Mouse (Mus musculus) thymus, postnatal 36 days (tissue): ENCODE data around the gene Ctdsp2.

Experiments used
- DNase-seq, 2 experiments: peaks; one replicate each; pipeline ENCODE4 v3.0.0; 2022; ENCODE audit warnings: mixed read lengths in 2 of 2

Ctdsp2 gene

DNA sequence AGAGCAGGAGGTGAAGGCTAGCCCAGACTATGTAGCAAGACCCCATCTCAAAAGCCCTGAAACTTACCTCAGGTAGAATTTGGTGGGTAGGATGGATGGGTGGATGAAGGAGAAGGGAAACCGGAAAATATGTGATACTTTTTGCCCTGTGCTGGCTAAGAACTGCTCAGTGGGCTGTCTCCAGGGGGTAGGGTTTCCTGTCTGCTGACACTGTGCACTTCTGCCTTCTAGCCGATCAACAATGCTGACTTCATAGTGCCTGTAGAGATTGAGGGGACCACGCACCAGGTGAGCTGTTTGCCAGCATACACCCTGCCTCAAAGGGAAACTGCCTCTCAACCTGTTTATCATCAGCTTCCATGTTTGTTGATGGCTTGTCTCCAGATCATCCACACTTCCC lies 15.1 kb downstream of the Ctdsp2 start:
- no peak for DNase-seq

DNA sequence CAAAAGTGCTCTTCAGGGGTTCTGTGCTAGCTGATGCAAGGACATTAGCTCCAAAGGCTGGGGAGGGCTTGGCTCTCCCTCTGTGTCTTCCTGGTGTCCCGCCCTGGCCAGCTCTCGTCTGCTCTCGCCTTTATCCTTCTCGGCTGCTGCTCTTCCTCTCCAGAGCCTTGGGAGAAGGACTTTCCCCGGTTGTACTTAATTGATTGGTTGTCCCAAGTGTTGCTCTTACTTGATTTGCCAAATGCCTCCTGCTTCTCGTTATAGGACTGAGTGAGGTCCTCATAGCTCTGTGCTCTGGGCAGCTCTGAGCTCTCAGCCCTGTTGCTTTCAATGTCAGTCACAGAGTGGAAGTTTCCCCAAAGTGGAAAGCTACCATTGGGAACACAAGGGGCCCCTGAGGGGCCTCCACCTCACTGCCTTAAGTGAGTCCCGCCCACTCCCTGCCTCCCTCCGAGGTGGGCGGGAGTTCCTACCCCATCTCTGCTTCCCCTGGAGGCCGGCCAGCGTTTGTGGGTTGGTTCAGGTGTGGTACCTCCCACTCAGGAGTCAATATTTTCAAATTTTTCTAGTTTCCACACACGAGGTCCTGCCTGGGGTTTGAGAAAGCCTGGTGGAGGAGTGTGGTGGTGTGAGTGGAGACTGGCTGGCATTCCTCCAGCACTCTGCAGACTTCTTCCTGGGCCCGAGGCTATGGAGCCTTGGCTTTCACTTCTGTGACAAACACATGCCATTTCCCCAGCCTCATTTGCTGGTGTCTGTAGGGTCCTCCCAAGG lies 19.0 kb downstream of the Ctdsp2 start:
- no peak for DNase-seq

DNA sequence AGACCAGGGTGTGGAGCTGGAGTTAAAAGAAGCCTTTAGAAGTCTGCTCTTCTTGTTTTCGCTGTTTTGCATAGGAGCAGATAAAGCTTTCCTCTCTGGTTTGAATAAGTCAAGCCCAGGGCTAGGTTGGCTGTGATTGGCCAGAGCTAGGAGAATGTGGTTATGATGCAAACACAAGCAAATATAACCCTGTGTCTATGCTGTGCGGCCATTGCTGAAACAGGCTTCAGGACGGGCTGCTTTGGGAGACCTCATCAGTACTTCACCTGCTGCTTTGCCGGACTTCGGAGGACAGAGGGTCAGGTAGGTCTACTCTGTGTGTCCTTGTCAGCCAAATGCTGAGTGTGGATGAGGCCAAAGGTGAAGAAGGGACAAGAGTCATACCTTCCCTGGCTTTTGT lies 22.0 kb downstream of the Ctdsp2 start, which contains the start of gene Avil:
Gene Avil (plus strand): TSS at position 181 of the 400 bp plus-strand sequence.
- DNase-seq: no peak

DNA sequence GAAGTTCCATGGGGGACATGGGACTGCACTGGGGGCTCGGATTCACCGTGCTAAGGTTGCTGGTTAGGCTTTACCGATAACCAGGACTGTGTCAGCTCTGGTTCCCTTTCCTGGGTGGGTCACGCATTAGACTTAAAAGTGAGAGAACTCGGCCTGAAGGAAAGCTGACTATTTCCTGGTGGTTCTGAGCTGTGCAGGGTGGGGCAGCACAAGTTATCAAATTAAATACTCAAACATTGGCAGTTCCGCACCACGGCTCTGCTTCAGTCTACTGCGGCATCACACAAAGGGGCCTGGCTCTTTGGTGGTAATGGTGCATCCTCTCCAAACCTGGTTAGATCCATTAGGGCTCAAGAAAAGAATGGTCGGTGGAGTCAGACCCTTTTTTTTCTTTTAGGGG lies 22.8 kb downstream of the Ctdsp2 start:
- DNase-seq: no peak

DNA sequence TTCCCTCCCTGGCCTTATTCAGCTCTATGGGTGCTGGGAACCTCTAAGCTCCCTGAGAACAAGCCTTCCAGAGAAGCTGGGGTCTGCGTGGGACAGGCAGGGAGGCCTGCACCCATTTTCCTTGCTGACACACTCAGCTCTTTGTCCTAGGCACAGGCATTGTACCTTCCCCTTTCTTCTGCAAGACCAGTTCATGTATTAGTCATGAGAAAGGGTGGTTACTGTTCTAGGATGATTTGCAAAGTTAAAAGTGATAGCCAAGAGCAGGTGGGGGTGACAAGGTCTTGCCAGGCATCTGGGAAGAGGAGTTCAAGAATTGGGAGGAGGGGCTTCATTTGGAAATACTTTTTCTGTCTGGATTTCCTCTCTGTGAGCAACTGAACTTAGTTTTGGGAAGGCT lies 23.5 kb downstream of the Ctdsp2 start:
- DNase-seq: no peak

DNA sequence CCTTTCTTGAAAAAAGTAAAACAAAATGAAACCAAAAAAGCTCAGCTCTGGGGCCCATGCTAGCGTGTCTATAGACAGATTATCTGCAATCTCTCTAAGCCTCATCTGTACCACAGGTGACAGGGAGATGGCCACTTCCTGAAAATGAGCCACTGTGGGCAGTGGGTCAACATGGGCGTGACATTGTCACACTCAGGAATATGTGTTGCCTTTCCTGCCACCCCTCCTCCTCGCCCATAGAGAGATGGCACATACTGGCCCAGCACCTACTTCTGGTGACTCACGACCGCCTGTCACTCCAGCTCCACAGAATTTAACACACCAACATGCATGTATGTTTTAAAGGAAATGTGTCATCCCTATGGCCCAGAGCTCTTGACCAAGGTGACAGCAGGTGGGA lies 24.2 kb downstream of the Ctdsp2 start:
- DNase-seq: no peak

DNA sequence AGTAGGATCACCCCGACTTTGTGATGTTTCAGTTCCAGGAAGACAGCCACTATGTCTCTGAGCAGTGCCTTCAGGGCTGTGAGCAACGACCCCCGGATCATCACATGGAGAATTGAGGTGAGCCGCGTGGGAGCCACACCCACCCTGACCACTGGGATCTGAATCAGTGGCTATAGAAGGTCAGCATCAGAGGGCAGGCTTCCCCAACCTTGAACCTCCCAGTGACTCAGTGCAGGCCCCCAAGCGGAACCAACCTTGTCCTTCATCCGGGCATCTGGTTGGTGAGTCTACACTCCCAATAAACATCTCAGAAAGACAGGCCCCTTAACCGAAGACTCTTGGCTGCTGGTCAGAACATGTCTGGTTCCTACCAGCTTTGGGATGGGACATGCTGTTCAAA lies 24.8 kb downstream of the Ctdsp2 start:
- no peak for DNase-seq

DNA sequence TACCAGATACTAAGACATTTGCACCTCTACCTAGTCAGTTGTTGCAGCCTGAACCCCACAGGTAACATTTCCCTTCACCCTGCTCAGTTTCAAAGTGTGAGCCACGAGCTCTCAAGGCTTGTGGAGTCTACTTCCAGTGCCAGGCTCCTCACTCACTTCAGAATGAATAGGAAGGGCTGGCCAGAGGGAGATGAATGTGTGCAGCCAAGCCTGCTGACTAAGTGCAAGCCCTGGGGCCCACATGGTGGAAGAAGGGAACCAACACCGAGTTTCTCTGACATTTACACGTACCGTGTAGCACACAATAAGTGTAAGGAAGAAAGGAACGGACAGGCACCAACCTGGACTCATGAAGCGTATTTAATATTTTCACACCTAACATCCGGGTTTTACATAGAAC lies 25.3 kb downstream of the Ctdsp2 start:
- DNase-seq: no peak

DNA sequence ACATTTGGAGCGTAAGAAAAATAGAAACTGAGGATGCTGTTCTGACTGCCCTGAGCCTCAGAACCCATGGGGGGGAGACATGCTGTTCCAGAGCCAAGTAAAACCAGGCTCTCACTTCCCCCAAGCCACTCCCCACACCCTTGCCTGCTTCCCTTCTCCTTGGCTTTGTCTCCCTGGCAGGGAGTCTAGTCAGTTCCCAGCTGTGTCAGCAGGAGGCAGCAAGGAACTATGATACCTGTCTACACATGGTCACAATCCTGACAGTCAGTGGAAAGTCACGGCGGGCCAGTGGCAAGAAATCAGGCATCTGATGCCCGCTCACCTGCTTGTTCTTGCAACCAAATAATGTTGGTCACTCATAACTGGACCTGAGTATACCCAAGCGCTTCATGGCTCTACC lies 38.0 kb downstream of the Ctdsp2 start:
- no peak for DNase-seq

DNA sequence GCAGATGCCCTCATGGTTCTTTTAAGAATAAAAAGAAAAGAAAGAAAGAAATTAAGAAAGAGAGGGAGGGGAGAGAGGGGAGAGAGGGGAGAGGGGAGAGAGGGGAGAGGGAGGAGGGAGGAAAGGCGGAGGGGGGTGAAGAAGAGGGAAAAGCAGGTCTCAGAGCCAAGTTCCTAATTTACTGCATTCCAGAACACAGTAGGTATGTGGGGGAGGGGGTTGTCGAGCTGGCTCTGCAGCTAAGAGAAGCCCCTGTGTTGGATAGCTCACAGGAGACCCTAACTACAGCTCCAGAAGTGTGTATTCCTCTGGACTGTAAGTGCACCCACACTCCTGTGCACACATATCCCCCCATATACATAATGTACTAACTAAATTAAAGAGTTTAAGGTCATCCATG lies 38.6 kb downstream of the Ctdsp2 start:
- DNase-seq: no peak

DNA sequence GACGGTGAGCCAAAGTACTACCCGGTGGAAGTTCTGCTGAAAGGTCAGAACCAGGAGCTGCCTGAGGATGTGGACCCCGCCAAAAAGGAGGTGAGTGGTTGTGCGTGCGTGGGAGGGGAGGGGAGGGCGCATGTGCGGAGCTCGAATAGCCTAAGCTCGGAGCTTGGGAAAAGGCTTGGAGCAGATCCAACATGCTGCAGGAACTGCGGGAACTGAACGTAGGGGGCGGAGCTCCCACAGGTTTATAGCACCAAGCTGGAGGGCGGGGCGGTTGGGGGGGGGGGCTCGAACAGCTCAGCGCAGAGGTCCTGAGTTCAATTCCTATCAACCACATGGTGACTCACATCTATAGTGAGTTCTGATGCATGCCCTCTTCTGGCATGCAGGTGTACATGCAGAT lies 39.9 kb downstream of the Ctdsp2 start:
- DNase-seq: no peak

DNA sequence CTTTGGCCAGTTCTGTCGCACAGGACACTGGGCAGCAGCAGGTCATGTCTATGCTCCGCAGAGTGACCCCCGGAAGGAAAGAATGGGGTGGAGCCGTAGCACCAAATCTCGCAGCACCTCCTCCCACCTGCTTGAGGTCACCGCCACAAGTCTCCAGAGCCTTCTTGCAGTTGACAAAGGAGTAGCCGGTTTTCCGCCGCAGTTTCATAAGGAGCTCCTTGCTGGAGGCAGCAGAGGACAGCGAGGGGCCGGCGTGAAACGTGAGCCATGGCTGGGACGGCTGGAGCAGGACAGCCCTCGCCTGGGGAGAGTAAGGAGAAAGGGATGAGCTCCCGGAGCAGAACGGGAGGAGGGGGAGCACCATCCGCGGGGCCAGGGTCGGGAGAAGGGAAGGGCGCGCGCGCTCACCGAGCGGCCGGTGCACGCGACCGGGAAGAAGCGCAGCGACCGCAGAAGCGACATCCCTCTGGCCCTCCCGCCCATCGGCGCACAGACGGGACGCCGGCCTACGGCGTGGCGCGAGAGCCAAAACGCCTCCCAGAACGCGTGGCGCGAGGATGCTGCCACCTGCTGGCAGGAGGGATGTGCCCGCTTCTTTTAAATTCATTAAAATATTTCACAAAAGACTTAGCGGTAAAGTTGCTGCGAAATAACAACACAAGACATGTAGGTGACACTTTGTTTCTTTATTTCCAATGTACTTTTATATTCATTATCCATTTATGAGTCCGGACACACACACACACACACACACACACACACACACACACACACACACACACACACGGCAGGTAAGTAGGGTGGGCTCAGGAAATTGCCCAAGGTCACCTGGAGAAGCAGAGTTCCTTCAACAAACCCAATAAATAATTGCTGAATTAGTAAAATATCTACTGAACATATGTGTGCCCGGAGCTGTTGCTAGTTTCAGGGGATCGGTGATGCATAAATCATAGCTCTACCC lies 52.1 kb downstream of the Ctdsp2 start, which contains the start of gene Tsfm:
Gene Tsfm (minus strand): TSS at position 505 of the 961 bp plus-strand sequence.
- peak; percentile 90 to 92 for DNase-seq

DNA sequence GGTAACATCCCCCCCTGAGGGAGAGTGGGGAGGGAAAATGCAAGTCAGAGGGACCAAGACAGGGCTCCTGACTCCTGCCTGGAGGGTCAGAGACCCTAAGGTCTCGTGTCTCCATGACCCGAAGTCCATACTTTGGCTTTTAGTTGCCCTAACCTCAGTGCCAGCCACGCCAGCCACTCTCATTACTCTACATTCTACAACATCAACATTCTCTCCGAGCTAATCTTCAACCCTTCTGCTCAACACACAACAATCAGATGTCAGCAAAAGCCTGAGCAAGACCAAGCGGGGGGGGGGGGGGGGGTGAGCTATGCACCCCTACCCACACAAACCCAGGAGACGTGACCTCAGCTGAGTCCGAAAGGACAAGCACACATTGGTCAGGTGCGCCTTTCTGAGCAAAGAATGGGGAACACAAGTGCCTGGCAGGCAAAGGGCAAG lies 54.8 kb downstream of the Ctdsp2 start:
- DNase-seq: no peak

DNA sequence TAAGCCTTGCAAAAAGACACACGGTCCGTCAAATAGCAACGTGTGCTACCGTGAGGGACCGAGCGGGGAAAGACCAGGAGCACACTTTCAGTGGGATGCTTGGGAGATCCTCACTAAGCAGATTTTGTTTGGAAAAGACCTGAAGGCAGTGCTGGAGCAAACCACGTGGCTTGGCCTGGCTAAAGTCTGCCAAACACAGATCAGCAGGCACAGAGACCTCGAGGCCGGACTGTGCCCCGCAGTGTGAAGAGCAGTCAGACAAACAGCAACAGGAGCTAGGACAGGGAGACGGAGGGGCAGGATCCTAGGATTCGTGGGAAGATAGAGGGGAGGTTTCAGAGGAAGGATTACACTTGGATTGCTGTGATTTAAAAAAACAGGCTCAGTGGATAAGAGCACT lies 57.8 kb downstream of the Ctdsp2 start:
- DNase-seq: no peak

DNA sequence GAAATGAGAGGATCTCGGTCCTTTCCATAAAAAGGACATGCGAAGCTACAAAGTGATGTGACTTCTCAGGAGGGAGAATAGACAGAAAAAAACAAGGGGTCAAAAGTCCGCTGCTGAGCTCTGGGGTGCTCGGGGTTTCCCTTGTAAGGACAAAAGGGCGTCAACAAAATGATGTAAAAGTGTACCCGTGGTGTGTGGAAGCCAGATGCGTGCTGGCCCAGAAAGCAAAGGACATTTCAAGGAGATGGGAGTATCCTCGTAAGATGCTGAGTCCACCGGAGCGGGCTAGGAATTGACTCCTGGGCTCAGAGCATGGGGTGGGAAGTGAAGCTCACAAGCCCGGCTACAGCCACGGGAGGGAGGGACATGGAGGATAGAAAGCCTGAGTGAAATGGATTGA lies 59.1 kb downstream of the Ctdsp2 start:
- DNase-seq: no peak

DNA sequence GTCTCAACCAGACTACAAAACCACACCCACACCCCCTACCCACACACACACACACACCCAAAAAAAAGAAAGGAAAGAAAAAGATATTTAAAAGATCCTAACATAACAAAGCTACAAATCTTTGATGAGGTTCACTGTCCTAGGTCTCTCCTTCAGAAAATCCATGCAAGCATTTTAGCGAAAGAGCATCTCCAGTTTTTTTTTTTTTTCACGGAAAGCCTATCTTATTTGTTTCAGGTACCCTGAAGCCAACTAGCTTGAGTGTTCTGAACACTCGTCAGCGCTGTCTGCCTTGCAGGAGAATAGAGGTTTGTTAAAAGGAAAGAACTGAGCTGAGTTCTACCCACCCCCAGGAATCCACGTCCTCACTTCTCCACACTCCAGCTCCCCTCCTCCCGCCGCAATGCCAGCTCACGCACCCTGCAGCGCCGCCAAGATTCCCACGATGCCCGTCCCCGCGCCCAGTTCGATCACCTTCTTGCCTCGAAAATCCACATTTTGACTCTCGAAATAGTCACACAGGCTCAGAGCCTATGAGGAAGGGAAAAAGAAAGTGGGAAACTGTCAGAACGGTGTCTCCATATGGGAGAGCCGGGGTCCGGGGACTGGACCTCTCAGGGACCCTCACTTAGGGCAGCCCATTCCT lies 62.2 kb downstream of the Ctdsp2 start:
- DNase-seq: no peak

DNA sequence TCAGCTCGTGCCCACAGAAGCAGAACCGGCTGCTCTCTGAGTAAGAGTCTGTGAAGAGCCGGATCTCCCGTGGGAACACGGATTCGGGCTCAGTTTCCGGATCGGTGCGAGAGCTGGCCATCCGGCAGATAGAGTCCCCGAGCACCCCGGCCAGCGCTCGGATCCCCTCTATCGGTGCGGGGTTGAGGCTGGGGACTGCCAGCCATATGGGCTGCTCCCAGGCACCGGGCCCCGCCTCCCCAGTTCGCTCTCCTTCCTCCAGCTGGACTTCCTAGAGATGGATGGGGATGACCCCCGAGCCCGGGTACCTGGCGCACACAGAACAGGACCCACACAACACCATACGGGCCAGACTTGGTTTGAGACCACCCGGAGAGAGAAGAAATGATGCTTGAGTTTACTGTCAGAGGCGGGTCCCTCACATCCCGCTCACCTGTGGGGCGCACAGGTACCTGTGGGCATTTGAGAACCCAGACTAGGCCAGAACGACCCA lies 62.8 kb downstream of the Ctdsp2 start, which contains the start of the genes Mettl1 and Eef1akmt3:
Gene Mettl1 (plus strand): TSS at position 141 of the 493 bp plus-strand sequence.
Gene Eef1akmt3 (minus strand): TSS at position 240 of the 493 bp plus-strand sequence.
- DNase-seq: peak in 1 of 2 experiments; percentile 22

DNA sequence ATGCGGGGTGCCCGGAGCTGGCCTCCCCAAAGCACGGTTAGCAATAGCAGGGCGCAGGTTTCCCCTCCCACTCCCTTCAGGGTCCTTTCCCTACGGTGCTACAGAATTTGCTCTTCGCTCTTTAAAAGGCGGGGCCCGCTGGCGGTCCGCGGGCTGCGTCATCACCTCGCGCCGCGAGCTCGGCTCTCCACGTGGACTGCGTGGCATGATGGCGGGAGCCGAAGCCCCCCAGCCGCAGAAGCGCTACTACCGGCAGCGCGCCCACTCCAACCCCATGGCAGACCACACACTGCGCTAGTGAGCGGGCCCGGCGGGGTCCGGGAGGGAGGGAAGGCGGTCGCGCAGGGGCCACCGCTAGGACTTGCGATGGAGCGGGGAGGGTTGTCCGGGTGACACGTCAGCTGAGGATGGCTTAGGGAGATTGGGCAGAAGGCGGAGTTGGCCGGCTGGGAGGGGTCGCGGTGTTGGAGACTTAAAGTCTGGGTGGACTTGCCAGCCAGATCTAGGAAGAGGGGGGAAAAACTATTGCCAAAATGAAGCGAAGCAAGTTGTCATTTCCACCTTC lies 63.3 kb downstream of the Ctdsp2 start:
- peak; percentile 74 to 75 for DNase-seq

DNA sequence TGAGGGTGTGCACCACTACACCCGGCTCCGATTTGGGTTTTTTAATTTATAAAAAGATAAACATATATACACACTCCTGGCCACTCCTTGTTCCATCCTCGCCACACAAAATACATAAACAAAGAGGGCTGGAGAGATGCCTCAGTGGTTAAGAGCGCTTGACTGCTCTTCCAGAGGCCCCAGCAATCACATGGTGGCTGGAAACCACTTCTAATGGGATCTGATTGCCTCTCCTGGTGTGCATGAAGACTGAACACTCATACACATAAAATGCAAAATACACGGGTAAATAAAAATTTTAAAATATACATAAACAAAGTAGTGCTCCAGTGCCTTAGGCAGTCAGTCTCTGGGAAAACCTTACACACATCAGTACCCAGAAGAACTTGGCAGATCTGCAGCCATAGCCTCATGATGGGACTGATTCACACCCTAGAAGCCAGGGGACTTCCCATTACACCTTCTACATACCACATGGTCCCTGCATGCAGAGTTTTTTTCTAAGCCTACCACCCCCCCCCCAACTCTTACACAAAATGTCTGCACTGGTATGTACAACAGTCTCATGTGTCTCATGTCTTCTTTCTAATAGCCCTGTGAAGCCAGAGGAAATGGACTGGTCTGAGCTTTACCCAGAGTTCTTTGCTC lies 64.1 kb downstream of the Ctdsp2 start:
- no peak for DNase-seq

DNA sequence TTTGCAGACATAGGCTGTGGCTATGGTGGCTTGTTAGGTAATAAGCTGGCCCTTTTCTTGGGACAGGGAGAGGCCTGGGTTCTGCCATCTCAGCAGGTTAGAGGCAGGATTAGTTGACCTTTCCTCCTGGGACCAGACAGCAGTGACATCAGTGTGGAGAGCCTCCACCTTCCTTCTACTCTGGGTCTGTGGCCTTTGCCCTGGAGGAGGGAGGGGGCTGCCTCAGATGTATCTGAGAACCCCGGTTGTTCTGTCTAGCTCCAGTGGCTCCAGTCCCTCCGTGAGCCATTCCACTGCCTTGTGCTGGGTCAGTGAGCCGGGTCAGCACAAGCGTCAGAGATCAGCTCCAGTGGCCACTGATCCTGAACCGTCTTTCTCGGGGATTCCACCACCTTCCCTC lies 64.7 kb downstream of the Ctdsp2 start:
- no peak for DNase-seq

DNA sequence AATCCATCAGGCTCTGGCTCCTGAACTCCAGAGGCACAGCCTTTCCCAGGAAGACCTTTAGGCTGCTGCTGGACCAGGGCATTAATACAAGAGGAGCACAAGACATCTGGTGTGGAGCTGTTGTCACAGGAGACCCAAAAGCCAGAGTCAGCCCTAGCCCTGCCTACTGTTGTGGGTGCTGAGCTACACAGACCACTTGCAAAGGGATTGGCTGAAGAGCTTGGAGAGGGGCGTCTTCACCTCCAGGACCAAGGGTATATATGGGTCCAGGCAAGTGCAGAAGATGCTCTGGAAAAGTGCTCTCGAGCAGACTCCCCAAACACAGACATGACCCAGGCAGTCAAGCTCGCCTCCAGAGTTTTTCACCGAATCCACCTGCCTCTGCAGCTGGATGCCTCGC lies 69.4 kb downstream of the Ctdsp2 start, which contains the start of gene Cyp27b1:
Gene Cyp27b1 (plus strand): TSS at position 297 of the 400 bp plus-strand sequence.
- DNase-seq: no peak
